Mouse (Mus musculus) T-cell, adult 66 days (primary cell): ENCODE results near the gene 4932438H23Rik. TPM values are rescaled to one million over a fixed set of nuclear protein-coding genes. Genes with fewer than 3 reads are reported as not detected.

ENCODE experiments used
- total RNA-seq, 2 experiments: library from RNA; stranded (reverse); gene quantifications; 3 replicates in 1 of 2; 4 replicates in 1 of 2; pipeline ENCODE4 v1.2.4; 2023

4932438H23Rik gene
- 1 to 10 TPM in 1 of 2 experiments, under 1 TPM in 1; 0.30 to 1.4 TPM for total RNA-seq

GRCm38 (mm10) chr16:91095022-91095421, at the start of gene 4932438H23Rik:
TSS of gene 4932438H23Rik (minus strand) at chr16:91095122.

DNA sequence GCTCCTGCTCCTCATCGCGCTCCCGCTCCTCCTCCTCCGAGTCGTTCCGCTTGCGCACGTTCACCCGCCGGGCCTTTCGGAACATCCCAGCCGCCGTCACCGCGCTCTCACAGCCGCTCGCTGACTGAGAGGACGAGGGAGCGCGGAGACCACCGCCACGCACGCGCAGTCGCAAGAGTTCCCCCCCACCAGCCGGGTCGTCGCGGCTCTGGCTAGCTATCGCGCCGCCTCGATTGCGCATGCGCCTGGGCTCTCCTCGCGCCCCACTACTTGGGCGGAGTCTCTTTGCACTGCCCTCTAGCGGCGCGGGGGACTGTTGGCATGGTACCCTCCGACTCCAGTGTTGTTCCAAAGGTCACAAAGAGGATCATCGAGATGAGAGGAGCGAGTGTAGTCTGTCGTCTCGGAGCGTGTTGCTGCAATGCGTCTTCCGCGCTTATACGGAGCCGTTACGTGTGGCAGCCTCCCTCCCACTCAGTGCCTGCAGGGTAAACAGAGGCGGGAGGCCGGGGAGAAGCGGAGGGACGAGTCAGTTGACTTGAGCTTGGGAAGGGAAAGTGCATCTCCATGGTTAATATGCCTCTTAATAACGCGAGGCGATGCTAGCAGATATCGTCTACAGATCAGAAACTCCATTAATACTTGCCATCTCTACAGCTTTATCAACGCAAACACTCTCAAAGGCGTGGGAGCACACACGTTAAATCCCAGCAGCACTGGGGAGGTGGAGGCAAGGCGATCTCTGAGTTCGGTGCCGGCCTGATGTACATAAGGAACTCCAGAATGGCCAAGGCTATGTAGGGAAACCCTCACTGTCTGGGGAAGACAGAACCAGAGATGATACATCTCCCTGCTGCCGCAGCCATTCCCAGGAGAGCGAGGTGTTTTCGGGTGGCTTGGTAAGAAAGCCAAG, 50.4 kb downstream of the 4932438H23Rik start, which contains the start of gene Paxbp1:
Gene Paxbp1 (minus strand): TSS at position 274 of the 913 bp plus-strand sequence.

GRCm38 (mm10) chr16:91011021-91011683, 83.8 kb downstream of the 4932438H23Rik start, which contains the start of gene Synj1:
TSS of gene Synj1 (minus strand) at chr16:91011308.

Other genes with a start within 250 kb of the 4932438H23Rik start
- 10 to 100 TPM; 14.1 to 20.4 TPM for gene Cfap298, start 160.0 kb downstream of the 4932438H23Rik start, total RNA-seq
- 10 to 100 TPM; 69.0 to 84.4 TPM for gene Synj1, start 83.8 kb downstream of the 4932438H23Rik start, total RNA-seq
- gene Paxbp1, start 50.6 kb downstream of the 4932438H23Rik start, total RNA-seq, result 100 to 1,000 TPM; 135 to 140 TPM
- gene Olig2, start 130.3 kb upstream of the 4932438H23Rik start, total RNA-seq, result not detected
- gene Olig1, start 174.7 kb upstream of the 4932438H23Rik start, total RNA-seq, result not detected